Mouse (Mus musculus): Measurements from ENCODE around the gene Cst3. TPM values are rescaled to one million over a fixed set of nuclear protein-coding genes. Genes with fewer than 3 reads are reported as not detected.

Cst3 gene
- polyA plus RNA-seq, 1 experiment, result 2,105 TPM

DNA sequence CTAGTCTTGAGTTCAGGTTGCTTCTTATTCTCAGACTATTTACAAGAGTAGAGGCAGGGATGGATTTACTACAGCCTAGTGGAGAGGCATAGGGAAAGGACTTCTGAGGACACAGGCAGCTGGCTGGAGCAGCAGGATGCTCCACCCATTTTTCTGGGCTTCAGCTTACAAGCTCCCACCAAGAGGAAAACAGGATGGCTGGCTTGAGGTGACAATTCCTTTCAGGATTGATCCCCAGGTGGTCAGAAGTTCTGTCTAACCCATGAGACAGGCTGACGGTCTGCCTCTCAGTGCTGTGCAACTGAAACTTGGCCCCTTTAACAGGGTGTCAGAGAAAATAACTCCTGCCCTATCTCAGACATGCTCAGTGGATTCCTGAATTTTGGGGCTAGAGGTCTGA is 3.7 kb upstream of the Cst3 start:
- DNase-seq, result no peak
- WGBS, result 31% methylated on average over 1 of the region's 1 CpGs
- H3K4me1 ChIP-seq (ENCODE audit: control insufficient read depth, insufficient read depth, low read length), result peaks cover 30% of the 10 kb centered on the region
- TF ChIP-seq CTCF (IDR thresholded peaks at IDR 0.05; ENCODE audit: insufficient read depth, low read length), result no peak
- peak; percentile 31; the same call in 1 of the 2 replicates for TF ChIP-seq POLR2A (IDR thresholded peaks at IDR 0.05; ENCODE audit: borderline replicate concordance, extremely low read depth, low read depth, low read length)
- no peak overlapping the region for H3K4me3 ChIP-seq (replicated peaks; ENCODE audit: extremely low read depth, low read depth, low read length)

DNA sequence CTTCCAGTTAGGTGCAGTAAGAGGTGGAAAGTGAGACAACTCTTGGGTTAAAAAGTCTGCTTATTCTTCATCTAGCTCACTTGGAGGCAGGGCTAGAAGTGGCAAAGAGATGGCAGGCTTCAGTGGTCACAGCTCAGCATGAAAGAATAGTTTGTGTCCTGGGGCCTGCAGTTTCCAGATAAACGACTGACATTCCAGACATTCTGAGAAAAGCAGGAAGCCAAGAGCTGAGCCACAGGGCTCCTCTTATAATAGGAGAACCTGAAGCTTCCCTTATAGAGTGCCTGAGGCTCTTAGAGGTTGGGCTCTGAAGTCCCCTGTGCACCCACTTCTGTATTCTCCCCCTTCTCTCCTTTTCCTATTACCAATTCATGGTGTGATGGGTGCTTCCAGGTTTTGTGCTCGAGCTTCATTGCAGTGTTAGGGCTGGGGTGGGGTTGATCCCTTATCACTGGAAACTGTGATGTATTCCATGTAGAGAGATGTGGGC is 3.2 kb upstream of the Cst3 start:
- WGBS, result 9% methylated on average over 2 of the region's 2 CpGs
- Histone ChIP-seq H3K4me1 (ENCODE audit: control insufficient read depth, insufficient read depth, low read length) (peaks cover 31% of the 10 kb centered on the region), H3K4me3 (replicated peaks; ENCODE audit: extremely low read depth, low read depth, low read length) (no peak overlapping the region)
- TF ChIP-seq POLR2A (IDR thresholded peaks at IDR 0.05; ENCODE audit: borderline replicate concordance, extremely low read depth, low read depth, low read length) (no peak), CTCF (IDR thresholded peaks at IDR 0.05; ENCODE audit: insufficient read depth, low read length) (no peak)
- no peak for DNase-seq

DNA sequence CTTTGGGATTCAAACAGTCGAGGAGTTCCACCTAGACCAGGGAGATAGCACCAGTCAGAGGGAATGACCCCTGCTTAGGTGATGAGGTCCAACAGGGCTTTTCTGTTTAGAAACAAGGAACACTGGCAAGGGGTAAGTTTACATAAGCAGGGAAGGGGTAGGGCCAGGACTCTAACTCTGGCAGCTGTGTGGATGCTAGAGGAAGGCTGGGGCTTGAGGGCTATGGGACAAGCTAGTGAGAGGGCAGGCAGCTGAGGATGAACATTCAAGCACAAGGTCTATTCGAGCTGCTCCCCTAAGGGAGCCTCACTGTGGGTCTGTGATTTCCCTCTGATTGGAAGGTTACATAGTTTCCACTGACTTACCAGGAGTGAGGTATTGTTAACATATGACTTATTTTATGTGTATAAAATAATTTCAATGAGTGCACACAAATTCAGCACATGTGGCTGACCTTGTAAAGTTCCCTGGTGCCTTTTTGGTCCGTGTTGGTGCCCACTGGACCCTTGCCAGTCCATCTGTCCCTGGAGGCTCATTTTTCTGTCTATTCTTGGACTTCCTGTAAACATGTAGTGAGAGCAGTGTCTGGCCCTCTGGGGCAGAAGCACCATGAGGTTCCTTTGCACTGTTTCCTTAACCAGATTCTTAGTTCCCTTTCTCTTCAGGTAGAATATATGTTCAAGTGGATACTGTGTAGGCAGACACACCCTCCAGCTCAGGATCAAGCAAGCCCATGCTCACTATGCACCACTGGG is 1.7 kb upstream of the Cst3 start:
- Histone ChIP-seq H3K4me3 (replicated peaks; ENCODE audit: extremely low read depth, low read depth, low read length) (no peak overlapping the region), H3K4me1 (ENCODE audit: control insufficient read depth, insufficient read depth, low read length) (peaks cover 32% of the 10 kb centered on the region)
- DNase-seq, result no peak
- TF ChIP-seq CTCF (IDR thresholded peaks at IDR 0.05; ENCODE audit: insufficient read depth, low read length) (no peak), POLR2A (IDR thresholded peaks at IDR 0.05; ENCODE audit: borderline replicate concordance, extremely low read depth, low read depth, low read length) (no peak)
- 19% methylated on average over 3 of the region's 3 CpGs for WGBS

- under 1% methylated on average over 34 of the region's 34 CpGs for WGBS
- TF ChIP-seq POLR2A (IDR thresholded peaks at IDR 0.05; ENCODE audit: borderline replicate concordance, extremely low read depth, low read depth, low read length) (no peak), CTCF (IDR thresholded peaks at IDR 0.05; ENCODE audit: insufficient read depth, low read length) (no peak)
- peaks cover 33% of the 10 kb centered on the region for H3K4me1 ChIP-seq (ENCODE audit: control insufficient read depth, insufficient read depth, low read length)
- DNase-seq, result peak; percentile 23
- H3K4me3 ChIP-seq (replicated peaks; ENCODE audit: extremely low read depth, low read depth, low read length), result peak overlapping the region; percentile 88
These were observed 716 bp downstream of the Cst3 start for GRCm38 (mm10) chr2:148874617-148875334.

DNA sequence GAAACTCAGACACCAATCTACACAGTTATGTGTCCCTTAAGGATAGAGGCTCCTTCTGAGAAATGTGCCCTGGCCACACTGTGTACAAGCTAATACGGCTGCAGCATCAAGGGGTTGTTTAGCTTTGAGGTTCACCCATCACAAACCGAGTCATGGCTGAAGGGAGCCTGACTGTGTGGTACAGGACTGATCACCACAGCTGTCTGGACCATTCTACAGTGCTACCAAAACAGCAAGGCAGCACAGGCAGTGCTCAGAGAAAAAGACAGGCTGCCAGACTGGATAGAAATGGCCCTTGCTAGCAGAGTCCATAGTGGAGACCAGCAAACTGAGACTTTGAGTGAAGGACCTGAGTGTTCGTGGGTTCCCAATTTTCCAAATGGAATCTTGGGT is 1.3 kb downstream of the Cst3 start:
- Histone ChIP-seq H3K4me1 (ENCODE audit: control insufficient read depth, insufficient read depth, low read length) (peaks cover 29% of the 10 kb centered on the region), H3K4me3 (replicated peaks; ENCODE audit: extremely low read depth, low read depth, low read length) (peak overlapping the region; percentile 88)
- WGBS, result 8% methylated on average over 3 of the region's 3 CpGs
- TF ChIP-seq POLR2A (IDR thresholded peaks at IDR 0.05; ENCODE audit: borderline replicate concordance, extremely low read depth, low read depth, low read length) (no peak), CTCF (IDR thresholded peaks at IDR 0.05; ENCODE audit: insufficient read depth, low read length) (no peak)
- DNase-seq, result no peak

DNA sequence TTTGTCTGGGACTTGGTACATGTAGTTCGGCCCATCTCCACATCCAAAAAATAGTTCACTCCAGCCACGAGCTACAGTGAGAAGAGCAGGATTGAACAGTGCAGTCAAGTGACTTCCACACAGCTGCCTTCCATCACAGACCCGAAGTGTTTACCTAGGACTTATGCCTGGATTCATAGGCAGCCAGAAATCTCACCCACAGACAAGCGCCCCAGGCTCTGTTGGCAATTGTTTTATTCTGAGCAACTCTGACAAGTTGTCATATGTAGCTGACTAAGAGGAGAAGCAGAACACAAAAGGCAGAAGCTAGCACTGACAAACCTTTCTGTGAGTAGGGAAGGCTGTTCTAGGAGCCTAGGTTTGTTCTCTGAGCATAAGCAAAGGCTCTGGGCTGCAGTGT is 2.6 kb downstream of the Cst3 start:
- DNase-seq, result no peak
- Histone ChIP-seq H3K4me3 (replicated peaks; ENCODE audit: extremely low read depth, low read depth, low read length) (peak overlapping the region; percentile 88), H3K4me1 (ENCODE audit: control insufficient read depth, insufficient read depth, low read length) (peaks cover 21% of the 10 kb centered on the region)
- 33% methylated on average over 4 of the region's 4 CpGs for WGBS
- no peak for TF ChIP-seq POLR2A (IDR thresholded peaks at IDR 0.05; ENCODE audit: borderline replicate concordance, extremely low read depth, low read depth, low read length)
- TF ChIP-seq CTCF (IDR thresholded peaks at IDR 0.05; ENCODE audit: insufficient read depth, low read length), result no peak

DNA sequence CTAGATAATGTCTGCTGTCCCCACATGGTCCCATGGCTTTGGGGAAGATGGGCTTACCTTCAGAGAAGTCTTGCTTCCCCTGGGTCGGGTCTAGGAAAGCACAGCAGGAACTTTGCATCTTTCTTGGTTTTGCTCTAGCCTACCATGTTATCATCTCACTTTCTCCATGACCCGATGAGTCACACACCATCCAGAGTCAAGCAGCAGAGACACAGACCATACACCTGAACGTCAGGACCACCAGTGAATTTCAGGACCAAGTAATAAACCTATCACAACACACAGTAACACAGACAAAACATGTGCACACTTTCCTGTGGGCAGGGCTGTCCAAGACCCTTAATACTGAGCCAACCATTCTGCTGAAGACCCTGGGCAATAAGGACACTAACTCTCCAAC is 5.0 kb downstream of the Cst3 start:
- DNase-seq, result no peak
- peaks cover 5% of the 10 kb centered on the region for H3K4me1 ChIP-seq (ENCODE audit: control insufficient read depth, insufficient read depth, low read length)
- no peak for TF ChIP-seq POLR2A (IDR thresholded peaks at IDR 0.05; ENCODE audit: borderline replicate concordance, extremely low read depth, low read depth, low read length)
- no peak for TF ChIP-seq CTCF (IDR thresholded peaks at IDR 0.05; ENCODE audit: insufficient read depth, low read length)
- WGBS, result 85% methylated on average over 3 of the region's 3 CpGs
- H3K4me3 ChIP-seq (replicated peaks; ENCODE audit: extremely low read depth, low read depth, low read length), result no peak overlapping the region

GRCm38 (mm10) chr2:148868959-148869358 is 6.5 kb downstream of the Cst3 start:
- WGBS, result 18% methylated on average over 1 of the region's 1 CpGs

GRCm38 (mm10) chr2:148864966-148865365 is 10.5 kb downstream of the Cst3 start, which contains the start of gene 9230104L09Rik:
Gene 9230104L09Rik, minus strand, starts transcription at chr2:148865038.
- TF ChIP-seq POLR2A (IDR thresholded peaks at IDR 0.05; ENCODE audit: borderline replicate concordance, extremely low read depth, low read depth, low read length) (peak; percentile 21; the same call in 1 of the 2 replicates), CTCF (IDR thresholded peaks at IDR 0.05; ENCODE audit: insufficient read depth, low read length) (no peak)
- WGBS, result 26% methylated on average over 2 of the region's 2 CpGs
- Histone ChIP-seq H3K4me1 (ENCODE audit: control insufficient read depth, insufficient read depth, low read length) (no peaks in the 10 kb centered on the region), H3K4me3 (replicated peaks; ENCODE audit: extremely low read depth, low read depth, low read length) (no peak within 1 kb of the TSS)
- no peak for DNase-seq

More at GRCm38 (mm10) chr2:148868959-148869358, 6.5 kb downstream of the Cst3 start:
- no peak overlapping the region for H3K4me3 ChIP-seq (replicated peaks; ENCODE audit: extremely low read depth, low read depth, low read length)
- no peak for DNase-seq
- TF ChIP-seq CTCF (IDR thresholded peaks at IDR 0.05; ENCODE audit: insufficient read depth, low read length) (no peak), POLR2A (IDR thresholded peaks at IDR 0.05; ENCODE audit: borderline replicate concordance, extremely low read depth, low read depth, low read length) (no peak)
- peaks cover 2% of the 10 kb centered on the region; the same call in 1 of the 2 replicates for H3K4me1 ChIP-seq (ENCODE audit: control insufficient read depth, insufficient read depth, low read length)
